Mouse (Mus musculus) 416B (cell line): ENCODE results near the gene Cmip.

ENCODE experiments used
- DNase-seq: peaks from one replicate; pipeline ENCODE4 v3.0.0; 2011; ENCODE audit warnings: low read depth

Cmip gene

DNA sequence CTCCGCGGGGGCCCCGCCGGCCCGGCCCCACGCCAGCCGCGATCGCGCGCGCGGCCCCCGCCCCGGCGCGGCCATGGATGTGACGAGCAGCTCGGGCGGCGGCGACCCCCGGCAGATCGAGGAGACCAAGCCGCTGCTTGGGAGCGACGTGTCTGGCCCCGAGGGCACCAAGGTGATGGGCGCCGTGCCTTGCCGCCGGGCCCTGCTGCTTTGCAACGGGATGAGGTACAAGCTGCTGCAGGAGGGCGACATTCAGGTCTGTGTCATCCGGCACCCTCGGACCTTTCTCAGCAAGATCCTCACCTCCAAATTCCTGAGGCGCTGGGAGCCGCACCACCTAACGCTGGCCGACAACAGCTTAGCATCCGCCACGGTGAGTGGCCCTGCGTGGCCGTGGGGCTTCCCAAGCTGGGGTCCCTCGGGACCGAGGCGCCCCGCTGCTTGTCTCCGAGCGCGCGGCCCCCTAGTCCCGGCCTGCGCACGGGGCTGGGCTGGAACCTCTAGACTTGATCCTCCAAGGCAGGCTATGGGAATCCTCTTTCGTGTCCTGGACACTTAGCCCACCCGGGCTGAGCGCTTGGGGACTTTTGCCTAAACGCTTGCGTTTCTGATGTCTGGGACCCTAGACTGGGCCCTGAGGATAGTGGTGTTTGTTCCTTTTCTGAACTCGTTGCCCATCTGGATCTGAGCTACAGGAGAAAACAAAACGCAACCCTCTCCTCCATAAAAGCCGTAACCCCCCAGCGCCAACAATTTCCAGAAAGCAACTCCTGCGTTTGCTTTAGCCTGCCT lies at the start of gene Cmip:
Gene Cmip, plus strand, starts transcription at position 36 of the 792 bp plus-strand sequence.
- peak; percentile 30 for DNase-seq

DNA sequence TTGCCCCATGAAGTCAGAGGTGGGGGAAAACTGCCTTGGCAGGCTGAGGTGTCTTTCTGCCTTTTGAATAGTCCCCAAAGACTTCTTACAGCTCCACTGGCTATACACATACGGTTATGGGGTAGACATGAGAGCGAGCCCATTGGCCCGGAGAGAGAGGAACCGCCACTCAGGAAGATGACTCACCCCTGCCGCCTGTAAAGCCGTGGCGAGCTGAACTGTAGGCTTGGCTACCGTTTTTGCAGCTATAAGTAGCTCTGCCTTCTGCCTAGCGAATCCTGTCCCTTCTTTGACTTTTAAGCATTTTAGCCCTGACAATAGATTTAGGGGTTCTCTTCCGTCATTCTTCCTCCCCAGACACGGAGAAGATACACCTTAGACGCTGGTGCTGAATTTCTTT lies 47.7 kb upstream of the Cmip start:
- DNase-seq = peak; percentile 92

DNA sequence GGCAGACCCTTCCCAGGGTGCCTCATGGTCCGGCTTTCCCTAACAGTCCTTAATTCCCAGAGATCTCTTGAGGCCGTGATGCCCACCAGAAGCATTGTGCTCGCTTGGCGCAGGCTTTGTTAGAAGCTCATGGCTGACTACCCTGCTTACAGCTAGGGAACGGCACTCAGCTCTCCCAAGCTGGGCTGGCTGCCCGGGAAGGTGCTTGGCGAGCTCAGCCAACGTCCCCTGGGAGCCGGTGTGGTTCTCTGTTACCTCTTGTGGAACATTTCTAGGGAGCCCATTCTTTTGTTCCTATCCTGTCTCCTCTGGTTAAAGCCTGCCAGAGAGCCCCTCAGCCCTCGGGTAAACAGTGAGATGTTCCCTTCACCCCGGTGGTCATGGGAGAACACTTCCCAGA lies 44.8 kb upstream of the Cmip start:
- no peak for DNase-seq

DNA sequence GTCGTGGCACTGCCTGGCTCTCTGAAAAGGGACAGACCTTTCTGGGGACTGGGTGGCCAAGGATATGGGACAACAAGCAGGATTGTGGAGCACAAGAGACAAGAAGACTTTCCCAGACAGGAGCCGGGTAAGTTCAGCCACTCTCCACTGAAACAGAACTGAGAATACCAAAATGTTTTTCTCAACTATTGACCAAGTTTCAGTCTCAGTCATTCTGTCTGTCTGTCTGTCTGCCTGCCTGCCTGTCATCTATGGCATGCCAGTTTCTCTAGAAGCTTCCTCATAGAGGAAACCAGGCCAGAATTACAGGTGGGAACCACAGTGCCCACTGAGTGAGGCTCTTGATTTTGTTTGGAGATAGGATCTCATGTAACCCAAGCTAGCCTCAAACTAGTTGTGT lies 39.1 kb upstream of the Cmip start:
- no peak for DNase-seq

DNA sequence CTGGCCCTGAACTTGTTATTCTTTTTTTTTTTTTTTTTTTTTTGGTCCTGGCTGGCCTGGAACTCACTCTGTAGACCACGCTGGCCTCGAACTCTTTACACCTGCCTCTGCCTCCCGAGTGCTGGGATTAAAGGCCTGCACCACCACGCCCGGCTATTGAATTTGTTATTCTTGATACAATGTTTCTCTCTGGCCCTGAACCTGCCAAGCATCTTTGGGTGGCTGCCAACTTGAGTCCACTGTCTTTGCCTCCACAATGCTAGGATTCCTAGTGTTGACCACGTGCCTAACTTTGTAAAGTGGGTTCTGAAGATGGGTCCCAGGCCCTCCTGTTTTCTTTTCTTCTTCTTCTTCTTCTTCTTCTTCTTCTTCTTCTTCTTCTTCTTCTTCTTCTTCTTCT lies 34.5 kb upstream of the Cmip start:
- DNase-seq = no peak

DNA sequence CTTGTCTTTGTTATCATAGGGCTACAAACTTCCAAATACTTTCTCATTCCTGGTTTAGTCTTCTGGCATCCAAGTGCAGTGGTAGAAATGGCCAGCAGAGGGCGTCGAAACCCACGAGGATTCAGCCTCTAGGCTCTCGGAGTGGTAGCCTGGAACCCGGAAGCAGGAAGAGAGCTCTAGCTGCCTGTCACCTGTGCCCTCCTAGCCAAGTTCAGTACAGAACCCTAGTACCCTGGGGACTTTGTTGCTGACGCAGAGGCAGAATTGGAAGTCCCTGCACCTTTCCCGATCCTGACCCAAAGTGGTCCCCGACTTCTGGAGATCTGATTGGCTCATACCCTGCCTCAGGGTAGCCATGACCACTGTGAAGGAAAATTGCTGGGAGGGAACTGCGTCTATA lies 32.2 kb upstream of the Cmip start:
- peak; percentile 88 for DNase-seq

DNA sequence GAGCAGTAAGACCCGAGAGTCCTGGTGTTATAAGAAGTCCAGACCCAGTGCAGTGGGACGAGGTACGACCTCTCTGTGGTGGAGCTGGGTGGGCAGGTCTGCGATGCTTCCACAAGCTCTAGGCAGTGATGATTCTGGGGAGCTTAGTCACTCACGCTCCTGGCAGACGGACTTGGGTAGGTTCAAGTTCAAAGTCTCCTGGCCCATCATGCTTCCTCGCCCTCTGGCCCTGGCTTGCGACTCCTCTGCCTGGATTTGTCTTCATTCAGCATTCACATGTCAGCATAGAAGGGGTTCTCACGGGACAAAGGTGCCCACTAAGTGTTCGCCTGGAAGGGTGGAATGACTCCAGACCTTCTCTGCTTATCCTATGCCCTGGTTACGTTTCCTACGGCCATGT lies 30.6 kb upstream of the Cmip start:
- no peak for DNase-seq

DNA sequence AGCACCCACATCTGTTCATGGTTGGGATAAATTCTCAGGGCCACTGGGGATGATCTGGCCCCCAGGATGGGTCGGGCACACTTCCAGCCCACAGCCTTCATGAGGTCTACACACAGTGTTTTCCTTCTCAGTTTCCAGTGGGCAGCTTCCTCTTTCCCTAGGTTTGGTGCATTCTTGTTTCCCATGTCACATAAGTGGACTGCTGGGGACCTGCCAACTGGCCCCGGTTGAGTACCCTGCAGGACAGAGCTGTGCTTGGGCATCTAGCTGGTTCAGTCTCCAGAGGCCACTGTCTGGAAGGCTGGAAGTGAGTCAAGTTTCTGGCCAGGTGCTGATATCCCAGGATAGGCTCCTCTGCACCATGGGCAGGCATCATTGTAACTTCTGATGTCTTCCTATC lies 29.5 kb upstream of the Cmip start:
- no peak for DNase-seq

DNA sequence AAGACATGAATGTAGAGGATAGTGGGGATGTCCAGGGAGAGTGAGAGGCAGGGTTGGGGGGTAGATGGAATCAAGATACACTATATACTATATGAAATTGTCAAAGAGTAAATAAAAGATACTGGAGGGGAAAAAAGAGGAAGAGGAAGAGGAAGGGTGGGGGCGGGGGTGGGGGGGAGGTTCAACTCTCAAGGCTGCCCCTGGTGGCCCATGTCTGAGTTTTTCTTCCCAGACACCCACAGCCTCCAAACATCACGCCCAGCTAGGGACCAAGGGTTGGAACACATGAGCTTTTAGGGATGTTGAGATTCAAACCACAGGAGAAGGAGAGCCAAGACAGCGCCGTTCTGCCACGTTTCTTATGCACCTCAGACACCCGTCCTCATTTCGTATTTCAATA lies 23.7 kb upstream of the Cmip start:
- peak; percentile 23 for DNase-seq

DNA sequence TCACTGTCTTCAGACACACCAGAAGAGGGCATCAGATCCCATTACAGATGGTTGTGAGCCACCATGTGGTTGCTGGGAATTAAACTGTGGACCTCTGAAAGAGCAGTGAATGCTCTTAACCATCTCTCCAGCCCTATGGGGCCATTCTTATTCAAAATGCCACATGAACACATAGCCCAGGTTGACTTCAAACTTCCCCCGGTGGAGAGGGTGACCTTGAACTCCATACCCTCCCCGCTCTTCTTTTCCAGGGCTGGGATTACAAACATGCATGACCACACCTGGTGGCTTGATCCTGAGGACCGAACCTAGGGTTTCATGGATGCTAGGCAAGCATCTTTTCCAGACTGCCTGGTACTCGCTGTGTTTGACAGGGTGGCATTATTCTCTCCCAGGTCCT lies 20.3 kb upstream of the Cmip start:
- no peak for DNase-seq

DNA sequence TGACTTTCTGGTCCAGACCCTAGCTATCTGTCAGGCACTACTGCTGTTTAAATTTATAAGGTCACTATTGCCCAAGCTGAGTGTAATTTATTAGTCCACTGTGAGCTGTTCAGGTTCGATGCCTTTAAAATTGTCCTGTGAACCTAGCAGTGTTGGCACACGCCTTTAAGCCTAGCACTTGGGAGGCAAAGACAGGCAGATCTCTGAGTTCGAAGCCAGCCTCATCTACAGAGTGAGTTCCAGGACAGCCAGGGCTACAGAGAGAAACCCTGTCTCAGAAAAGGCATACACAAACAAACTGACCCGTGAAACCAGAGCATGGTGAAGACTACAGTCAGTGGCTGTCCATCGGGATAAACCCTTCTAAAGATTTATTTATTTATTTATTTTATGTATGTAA lies 16.5 kb upstream of the Cmip start:
- no peak for DNase-seq

DNA sequence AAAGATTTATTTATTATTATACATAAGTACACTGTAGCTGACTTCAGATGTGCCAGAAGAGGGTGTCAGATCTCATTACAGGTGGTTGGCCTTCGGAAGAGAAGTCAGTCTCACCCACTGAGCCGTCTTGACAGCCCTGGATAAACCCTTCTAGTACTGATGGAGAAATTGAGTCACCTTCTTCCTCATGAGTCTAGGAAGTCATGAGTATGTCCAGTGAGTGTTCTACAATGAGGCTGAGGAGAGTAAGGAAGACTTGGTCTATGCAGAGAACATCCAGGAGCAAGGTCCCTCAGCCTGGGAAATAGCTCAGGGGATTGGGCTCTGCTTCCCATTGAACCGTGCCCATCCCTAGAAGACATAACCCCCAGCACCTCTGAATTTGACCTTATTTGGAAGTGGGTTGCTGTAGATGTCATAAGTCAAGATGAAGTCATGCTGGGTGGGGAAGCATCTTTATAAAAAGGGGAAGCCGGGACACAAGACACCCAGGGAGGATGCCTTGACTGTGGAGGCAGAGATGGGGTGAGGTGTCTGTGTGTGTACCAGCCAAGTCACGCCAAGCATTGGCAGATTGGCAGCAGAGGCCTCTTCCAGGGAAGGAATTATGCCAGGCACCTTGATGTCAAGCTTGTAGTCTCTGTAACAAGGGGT lies 15.9 kb upstream of the Cmip start:
- DNase-seq = peak; percentile 41

DNA sequence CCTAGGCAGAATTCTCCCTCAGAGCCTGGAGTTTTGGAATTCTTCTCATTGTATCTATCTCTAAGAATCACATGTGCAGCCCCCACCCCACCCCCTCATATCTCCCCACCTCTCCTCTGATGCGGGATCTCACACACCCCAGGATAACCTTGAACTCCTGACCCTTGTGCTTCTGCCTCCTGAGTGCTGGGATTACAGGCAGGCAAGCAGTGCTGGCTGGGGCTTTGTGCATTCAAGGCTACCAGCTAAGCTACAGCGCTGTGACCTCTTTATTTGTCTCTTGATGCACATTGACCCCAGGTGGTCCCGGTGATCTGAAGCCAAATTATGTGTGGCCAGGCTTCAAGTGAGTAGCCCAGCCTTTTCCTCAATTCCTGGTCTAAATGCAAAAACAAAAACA lies 15.0 kb upstream of the Cmip start:
- no peak for DNase-seq

DNA sequence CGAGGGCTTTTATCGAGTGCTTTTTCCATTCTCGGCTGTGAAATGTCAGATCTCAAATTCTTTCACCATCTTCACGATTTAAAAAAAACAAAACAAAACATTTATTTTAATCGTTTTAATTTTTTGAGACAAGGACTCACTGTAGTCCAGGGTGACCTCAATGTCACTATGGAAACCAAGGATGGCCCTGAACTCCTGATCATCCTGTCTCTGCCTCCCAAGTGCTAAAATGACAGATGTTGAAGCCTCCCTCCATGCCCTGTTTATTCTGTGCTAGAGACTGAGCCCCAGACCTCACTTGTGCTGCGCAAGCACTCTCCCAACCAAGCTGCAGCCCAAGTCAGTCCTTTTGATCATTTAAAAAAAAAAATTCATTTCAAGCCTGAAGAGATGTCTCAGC lies 14.6 kb upstream of the Cmip start:
- DNase-seq = no peak

DNA sequence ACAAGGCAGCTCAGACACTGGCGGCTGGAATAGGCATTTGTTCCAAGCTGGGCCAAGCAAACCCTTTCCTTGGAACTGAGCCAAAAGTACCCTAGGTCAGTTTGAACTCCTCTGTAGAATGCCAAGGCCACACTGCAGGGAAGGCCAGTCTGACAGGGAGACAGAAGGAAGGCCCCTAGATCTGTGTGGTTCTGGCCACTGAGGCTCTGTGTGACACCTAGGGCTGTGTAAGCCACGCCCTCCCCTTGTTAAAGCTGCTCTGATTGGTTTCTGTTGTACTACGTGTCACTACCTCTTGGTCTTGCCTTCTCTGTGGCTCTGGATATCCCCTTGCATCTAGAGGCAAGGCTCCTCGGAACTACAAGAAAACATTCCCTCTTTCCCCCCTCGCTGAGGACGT lies 12.3 kb upstream of the Cmip start:
- peak; percentile 18 for DNase-seq

DNA sequence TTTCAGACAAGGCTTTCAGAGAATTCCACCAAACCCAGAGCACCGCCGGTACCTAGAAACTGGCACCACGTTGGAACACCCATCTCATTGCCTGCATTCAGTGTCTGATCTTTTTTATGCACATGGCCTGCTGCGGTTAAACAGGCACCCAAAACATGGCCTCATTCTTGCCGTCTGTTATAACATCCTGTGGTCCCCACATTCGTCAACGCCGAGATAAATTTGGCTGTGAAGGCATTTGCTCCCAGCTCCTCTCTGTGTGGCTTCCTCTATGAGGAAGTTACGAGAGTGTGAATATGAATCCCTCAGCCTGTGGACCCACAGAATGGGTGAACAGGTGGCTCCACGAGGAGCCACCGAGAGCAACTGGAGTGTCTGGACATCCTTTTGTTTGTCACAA lies 8.5 kb upstream of the Cmip start:
- peak; percentile 59 for DNase-seq

DNA sequence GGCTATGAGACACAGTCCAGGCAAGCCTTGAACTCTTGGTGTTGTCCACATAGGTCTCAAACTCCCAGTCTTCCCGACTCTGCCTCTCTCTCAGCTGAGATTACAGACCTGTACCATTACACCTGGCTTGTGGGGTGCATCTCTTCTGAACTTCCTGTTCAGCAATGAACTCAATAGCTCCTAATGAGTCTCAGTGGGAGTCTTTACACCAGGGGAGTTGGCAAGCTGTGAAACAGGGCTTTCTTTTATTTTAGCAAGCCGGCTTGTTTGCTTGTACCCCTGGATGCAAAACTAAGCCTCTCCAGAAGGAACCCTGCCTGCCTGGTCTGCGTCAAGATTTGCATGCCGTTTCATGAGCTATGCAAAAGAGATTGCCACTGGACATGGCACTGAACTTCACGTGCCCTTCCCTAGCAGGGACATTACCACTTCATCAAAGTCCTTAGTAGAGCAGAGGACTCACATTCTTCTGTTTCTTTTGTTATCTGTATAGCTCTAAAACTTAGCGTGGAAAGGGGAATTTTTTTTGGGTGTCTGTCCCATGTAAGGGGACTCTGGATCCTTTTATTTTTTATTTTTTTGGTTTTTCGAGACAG lies 5.7 kb upstream of the Cmip start:
- DNase-seq = no peak

DNA sequence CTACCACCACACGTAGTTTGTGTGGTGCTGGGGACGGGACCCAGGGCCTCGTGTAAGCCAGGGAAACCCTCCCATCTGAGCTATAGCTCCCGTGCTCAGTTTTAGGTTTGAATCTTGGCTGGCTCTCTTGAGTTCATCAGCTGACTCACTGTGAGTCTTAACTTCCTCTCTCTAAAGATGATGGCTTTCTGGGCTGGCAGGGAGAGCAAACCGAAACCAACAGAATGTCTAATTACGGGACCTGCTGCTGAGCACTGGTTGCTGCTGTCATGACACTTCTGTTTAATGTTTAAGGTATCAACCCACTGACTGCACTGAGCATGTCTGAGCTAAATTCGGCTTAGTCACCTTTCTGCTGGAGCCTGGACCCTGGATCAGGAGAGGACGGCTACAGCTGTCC lies 4.2 kb upstream of the Cmip start:
- DNase-seq = peak; percentile 83

DNA sequence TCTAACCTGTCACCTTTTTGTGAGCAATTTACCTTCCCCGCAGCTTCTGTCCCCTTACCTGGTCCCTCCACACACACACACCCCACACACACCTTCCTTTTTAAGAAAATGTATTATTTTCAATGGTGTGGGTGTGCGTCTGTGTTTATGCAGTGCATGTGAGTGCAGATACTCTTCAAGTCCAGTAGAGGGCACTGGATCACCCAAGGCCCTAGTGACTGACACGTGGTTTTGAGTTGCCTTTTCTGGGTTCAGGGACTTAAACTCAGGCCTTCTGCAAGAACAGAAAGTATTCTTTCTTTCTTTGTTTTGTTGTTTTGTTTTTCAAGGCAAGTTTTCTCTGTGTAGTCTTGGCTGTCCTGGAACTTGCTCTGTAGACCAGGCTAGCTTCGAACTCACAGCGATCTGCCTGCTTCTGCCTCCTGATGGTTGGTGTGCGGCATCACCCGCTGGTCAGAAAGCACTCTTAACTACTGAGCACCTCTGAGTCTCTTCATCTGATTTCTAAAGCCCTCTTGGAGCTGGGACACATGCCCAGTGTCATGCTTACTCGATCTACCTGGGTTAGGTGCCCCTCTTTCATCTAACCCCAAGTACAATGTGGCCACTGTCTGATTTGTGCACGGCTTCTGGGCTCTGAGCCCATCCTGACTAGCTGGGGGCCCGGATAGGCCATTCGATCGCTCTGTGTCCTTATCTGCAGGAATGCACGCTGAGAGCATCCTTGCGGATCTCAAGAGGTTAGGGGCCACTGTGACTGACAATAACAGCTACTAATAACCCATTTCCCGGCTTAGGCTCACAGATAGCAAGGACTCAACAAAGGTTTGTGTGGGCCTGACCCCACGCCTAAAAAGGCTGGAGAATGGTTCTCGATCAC lies 3.2 kb upstream of the Cmip start:
- DNase-seq = peak; percentile 54

DNA sequence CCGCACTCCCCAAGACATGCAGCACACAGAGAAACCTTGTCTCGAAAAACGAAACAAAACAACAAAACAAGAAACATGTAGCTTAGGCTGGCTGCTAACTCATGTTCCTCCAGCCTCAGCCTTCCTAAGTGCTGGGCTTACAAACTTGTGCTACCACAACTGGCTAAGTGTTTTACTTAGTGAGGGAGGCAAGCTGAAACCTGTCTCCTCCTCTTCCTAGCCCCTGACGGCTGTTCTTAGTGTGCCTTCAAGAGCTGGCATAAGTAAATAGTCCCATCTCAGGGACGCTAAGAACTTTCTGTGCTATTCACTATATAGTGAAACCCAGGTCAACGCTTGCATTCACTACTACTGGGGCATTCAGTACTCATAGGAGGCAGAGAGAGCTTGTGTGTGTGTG lies 2.4 kb upstream of the Cmip start:
- no peak for DNase-seq

DNA sequence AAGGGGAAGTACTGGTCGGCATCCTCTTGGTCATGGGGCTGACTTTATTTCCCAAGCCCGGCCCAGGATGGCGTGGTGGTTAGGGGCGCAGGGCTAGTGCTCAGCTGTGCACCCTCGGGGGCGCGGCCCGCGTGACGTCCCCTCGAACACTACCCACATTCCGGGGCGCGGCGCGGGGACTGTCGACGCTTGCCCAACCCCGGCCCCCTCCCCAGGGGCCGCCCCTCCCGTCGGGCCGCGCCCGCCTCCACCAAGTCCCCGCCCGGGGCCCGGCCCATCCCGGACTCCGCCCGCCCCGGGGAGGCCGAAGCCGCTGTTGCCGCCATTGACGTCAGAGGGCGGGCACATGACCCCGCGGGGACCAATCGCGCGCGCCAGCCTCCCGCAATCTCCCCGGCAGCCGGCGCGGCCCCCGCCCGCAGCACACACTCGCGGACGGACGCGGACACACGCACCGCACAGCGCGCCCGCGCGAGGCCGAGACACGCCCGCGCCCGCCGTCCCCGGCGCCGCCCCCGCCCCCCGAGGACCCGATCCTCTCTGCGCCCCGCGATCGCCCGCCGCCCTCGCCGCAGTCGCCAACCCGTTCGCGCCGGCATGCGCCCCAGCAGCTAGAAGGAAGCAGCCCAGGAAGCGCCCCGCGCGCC lies 449 bp upstream of the Cmip start:
- DNase-seq = peak; percentile 86
